Mouse (Mus musculus): Measurements from ENCODE around the gene Zfp865.

- TF ChIP-seq CTCF (IDR thresholded peaks at IDR 0.05) (no peak), POLR2A (IDR thresholded peaks at IDR 0.05; ENCODE audit: insufficient read depth, low read depth, low read length) (no peak; the same call in 1 of the 2 replicates), EP300 (IDR thresholded peaks at IDR 0.05; ENCODE audit: insufficient read depth, low read depth, low read length) (no peak)
These were observed 24.7 kb upstream of the Zfp865 start for GRCm38 (mm10) chr7:4995268-4996002.

Measured in heart, adult 2 months (tissue).